Mouse (Mus musculus) embryo, embryonic 10.5 days (tissue): Measurements from ENCODE around the gene Phgdh.

Experiments
- DNase-seq: peaks from one replicate; pipeline ENCODE4 v3.0.0-alpha.2; 2015; ENCODE audit warnings: low spot score

Phgdh gene

DNA sequence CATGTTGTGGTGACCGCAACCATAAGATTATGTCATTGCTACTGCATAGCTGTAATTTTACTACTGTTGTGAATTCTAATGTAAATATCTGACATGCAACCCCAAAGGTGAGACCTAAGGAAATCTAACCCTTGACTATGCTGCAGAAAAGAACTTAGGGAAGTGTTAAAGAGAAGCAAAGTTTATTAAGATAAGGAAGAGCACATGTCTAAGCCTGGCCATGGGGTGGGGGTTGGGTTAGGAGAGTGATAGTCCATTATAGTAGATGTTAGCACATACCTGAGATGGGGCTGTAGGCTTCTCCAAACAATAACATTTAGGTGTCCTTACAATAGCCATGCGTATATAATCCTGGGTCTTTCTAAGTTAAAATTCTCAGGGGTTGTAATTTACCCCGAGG lies 3.4 kb upstream of the Phgdh start:
- DNase-seq: no peak

DNA sequence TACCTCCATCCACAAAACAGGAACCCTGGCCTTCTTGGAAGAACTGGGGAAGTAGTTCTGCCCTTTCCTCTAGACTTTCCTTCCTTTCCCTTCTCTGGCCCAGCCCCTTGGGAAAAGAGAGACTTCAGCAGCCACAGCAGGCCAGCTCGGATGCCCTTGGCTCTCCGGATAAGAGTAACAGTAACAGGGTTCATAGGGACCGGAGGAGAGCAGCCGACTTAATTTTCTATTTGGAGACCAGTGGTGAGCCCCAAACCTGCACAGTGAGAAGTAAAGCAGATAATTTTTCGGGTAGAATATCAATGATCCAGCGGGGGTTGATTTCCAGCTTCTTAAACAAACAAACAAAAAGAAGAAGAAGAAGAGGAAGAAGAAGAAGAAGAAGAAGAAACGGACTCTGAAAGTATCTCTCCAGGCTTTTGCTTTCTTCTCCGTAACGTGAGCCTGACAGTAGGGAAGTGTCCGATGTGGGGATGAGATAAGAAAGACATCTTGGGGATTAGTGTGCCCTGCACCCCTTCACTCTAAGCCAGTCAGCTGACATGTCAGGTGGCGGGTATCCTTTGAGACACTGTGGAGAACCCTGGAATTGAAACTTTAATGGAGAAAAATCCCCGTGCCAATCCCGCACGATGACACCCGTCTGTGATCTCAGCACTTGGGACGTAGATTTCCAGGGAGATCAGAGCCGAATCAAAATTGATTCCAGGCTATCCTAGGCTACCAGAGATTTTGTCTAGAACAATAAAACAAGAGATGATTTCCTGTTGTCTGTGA lies 1.2 kb upstream of the Phgdh start:
- DNase-seq: no peak

DNA sequence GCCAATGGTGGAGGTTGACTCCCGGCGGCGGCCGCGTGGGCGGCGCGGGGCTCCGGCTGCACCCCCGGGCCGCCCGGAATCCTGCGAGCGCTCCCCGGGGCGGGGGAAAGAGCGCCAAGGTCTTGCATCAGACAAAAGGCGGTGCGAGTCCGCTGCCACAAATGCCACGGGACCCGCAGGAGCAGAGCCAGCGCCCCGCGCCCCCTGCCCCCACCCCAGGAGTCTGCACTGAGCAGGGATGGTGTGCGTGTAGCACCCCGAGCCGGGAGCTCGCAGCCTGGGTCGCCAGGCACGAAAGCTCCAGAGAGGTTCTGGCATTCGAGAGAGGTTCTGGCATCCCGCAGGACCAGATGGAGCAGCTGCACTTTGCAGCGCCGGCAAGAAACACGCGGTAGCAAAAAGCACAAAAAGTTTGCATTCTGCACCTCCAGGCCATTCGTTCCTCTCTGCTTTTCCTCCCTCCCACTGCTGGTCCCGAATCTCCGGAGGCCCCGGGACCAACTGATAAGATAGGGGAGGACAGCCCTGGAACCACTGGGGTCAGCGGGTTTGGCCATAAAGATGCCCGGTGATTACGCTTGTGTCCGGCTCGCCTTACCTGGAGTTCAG lies 589 bp downstream of the Phgdh start:
- peak; percentile 57 for DNase-seq

DNA sequence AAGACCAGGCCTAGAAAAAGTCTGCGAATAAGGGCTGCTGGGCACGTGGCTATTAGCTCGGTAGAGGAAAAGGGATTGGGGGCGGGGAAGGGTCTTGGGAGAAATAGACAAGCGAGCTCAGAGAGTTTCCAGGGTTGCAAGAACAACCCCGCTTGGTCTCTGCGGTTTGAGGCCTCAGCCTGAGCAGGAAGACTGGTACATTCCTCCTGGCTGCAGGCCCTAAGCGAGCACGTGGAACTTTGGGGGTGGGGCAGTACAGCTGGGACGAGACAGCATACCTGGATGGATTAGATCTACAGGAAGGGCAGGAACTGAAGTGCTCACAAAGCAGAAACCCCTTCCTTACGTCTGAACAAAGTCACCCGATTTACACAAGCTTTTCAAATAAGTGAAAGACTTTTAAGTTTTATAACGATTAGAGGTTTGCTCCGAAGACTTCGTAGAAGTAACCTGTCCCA lies 1.2 kb downstream of the Phgdh start:
- peak; percentile 71 for DNase-seq

- peak; percentile 66 for DNase-seq
Observed at GRCm38 (mm10) chr3:98336661-98337654, 2.8 kb downstream of the Phgdh start.

DNA sequence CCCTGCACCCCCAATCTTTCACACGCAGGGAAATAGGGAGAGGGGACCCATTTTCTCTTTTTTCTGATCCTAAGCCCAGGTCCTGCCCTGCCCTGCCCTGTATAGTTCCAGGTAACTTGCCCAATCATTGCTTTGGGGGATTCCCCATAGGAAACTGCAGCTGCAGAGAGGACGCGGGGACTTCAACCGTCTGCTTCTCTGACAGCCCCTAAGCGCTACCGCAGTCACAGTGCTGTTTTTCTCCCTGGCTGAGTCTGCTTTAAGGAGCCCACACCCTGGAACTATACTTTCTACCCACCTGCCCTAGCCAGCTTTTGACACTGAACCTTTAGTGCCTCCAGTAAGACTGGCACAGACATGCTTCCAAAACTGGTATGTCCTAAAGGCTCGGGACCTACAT lies 3.9 kb downstream of the Phgdh start:
- DNase-seq: no peak

- no peak for DNase-seq
Observed at GRCm38 (mm10) chr3:98335331-98335730, 4.5 kb downstream of the Phgdh start.

- no peak for DNase-seq
Observed at GRCm38 (mm10) chr3:98334010-98334409, 5.8 kb downstream of the Phgdh start.

GRCm38 (mm10) chr3:98324235-98324634 lies 15.6 kb downstream of the Phgdh start:
- no peak for DNase-seq

GRCm38 (mm10) chr3:98322209-98322608 lies 17.6 kb downstream of the Phgdh start:
- no peak for DNase-seq

GRCm38 (mm10) chr3:98319190-98319589 lies 20.6 kb downstream of the Phgdh start:
- DNase-seq: peak; percentile 83

- no peak for DNase-seq
Observed at GRCm38 (mm10) chr3:98317143-98317542, 22.6 kb downstream of the Phgdh start.

DNA sequence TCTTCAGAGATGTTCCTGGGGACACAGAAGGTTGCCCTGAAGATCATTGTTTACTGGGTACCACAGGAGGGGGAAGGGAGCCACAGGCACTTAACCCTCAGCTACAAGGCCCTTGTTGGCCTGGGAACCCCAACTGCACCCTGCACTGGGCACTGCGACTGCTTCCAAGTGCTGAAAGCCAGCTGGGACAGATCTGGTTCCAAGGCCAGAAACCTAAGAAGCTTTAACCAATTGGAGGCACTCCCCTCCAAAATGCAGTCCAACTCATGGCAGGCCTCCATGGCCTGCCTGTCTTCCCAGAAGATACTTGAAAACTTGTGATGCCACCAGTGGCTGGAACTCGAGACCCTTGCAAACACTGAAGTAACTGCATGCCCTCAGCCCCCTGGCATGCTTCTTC lies 24.6 kb downstream of the Phgdh start:
- no peak for DNase-seq

- DNase-seq: no peak
Observed at GRCm38 (mm10) chr3:98313294-98314155, 26.3 kb downstream of the Phgdh start.

DNA sequence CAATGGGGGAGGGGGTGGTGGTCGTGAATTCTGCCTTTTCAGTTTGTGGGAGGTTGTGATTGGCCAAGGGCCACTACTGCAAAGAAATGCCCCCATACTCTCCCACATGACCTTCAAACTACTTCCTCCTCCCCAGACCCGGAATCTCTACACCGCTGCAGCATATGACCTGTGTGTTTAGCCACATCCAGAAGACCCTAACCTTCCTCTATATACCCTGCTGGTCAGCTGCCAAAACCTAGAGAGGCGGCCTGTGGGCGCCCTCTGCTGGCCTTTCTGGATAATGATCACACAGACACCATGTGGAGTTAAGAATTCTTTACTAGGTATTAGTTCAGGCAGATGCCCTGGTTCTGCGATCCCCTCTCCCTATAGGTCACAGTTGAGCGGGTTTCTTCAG lies 26.9 kb downstream of the Phgdh start:
- peak; percentile 83 for DNase-seq

- no peak for DNase-seq
Observed at GRCm38 (mm10) chr3:98310456-98310855, 29.3 kb downstream of the Phgdh start.

GRCm38 (mm10) chr3:98308606-98309005 lies 31.2 kb downstream of the Phgdh start:
- no peak for DNase-seq

GRCm38 (mm10) chr3:98301761-98302160 lies 38.0 kb downstream of the Phgdh start:
- DNase-seq: no peak

DNA sequence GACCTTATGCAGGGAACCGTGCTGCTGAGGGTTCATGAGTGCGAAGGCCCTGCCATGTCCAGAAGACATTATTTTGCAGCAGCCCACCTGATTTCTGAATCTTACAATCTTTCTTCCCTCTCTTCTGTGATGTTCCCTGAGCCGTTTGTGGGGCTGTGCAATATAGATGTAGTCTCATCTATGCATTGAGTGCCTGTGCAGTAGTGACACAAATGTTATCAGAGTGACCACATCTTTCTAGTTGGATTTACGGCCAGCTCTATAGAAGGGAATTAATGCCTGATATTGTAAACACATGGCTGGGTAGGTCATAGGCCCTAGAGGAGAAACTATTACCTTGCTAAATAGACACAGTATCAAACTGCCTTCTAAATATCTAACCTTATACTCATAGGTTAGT lies 39.5 kb downstream of the Phgdh start:
- DNase-seq: no peak

DNA sequence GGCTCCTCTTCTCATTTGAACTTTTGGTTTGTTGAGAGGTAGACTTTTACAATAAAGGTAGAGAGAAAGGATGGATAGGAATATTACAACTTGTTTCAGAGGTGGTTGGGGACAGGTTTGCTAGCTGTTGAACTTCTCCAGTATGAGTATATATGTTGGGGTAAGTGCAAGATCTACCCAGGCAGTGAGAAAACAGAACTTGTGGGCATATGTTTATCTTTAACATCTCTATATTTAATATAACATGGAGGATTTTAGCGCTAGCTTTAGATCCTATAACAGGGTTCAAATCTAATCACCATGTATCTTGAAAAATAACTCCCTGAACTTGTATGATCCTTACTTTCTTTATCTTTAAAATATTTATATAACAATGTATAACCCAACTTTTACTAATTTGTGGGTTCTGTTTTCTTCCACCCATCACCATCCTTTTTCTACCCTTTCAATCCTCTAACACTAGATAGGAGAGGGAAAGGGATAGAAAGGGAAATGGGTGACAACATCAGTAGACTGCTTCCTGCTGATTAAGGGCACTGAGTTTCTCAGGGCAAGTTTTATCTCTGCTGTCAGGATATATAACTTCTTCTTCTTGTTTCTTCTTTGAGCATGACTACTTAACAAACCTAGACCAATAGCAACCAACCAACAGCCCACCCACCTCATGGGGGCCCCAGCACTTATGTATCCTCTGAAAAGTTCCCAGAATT lies 40.2 kb downstream of the Phgdh start:
- no peak for DNase-seq

- no peak for DNase-seq
Observed at GRCm38 (mm10) chr3:98295965-98296364, 43.8 kb downstream of the Phgdh start.
